Mouse (Mus musculus) embryonic facial prominence, embryonic 14.5 days (tissue): ENCODE data around the gene Lingo3. TPM values are rescaled to one million over a fixed set of nuclear protein-coding genes. Genes with fewer than 3 reads are reported as not detected.

Experiments used
- ATAC-seq: fragments of 200-750 bp; cut with Nextera tagmentation; 2 replicates; pipeline ENCODE4 v1.8.0; 2017; ENCODE audit warnings: low read depth, moderate number of reproducible peaks, moderate TSS enrichment
- DNase-seq: peaks from one replicate; pipeline ENCODE4 v3.0.0-alpha.2; 2015; ENCODE audit warnings: low spot score
- H3K27ac ChIP-seq: fragments of 300-500 bp; sonication (generic); replicated peaks from 2 replicates; pipeline ENCODE4 v1.5.1; 2014; ENCODE audit warnings: low read depth, mild to moderate bottlenecking, low read length, moderate library complexity
- H3K27me3 ChIP-seq: fragments of 300-500 bp; sonication (generic); replicated peaks from 2 replicates; pipeline ENCODE4 v1.6.1; 2014; ENCODE audit warnings: low read length; ENCODE audit not compliant: control insufficient read depth, insufficient read depth
- H3K36me3 ChIP-seq: fragments of 300-500 bp; sonication (generic); 2 replicates; pipeline ENCODE4 v1.6.1; 2014; ENCODE audit warnings: low read length, mixed read lengths; ENCODE audit not compliant: control insufficient read depth, insufficient read depth
- H3K4me1 ChIP-seq: fragments of 300-500 bp; sonication (generic); 2 replicates; pipeline ENCODE4 v1.6.1; 2014; ENCODE audit warnings: antibody characterized with exemption, low read length; ENCODE audit not compliant: control insufficient read depth, insufficient read depth
- H3K4me2 ChIP-seq: fragments of 300-500 bp; sonication (generic); 2 replicates; pipeline ENCODE4 v1.6.1; 2014; ENCODE audit warnings: low read depth, mild to moderate bottlenecking, low read length, moderate library complexity, mixed read lengths
- H3K4me3 ChIP-seq: fragments of 300-500 bp; sonication (generic); 2 replicates; pipeline ENCODE4 v1.5.1; 2014; ENCODE audit warnings: low read depth, mild to moderate bottlenecking, low read length
- H3K9ac ChIP-seq: fragments of 300-500 bp; sonication (generic); 2 replicates; pipeline ENCODE4 v1.6.1; 2014; ENCODE audit warnings: low read depth, mild to moderate bottlenecking, low read length, moderate library complexity, mixed read lengths
- H3K9me3 ChIP-seq: fragments of 300-500 bp; sonication (generic); 2 replicates; pipeline ENCODE4 v1.6.1; 2016; ENCODE audit warnings: low read length; ENCODE audit not compliant: control insufficient read depth
- WGBS: fragments of 180-500 bp; shearing (Covaris S2); extraction: QIAGEN DNeasy Blood & Tissue Kit; methylation state at CpG from one replicate; pipeline ENCODE4 v1.1.7; 2014; 5-methylcytosine and 5-hydroxymethylcytosine counted together
- polyA plus RNA-seq: library from polyadenylated mRNA; unstranded; fragments of >200 nt; fragmentation: Nextera tagmentation; extraction: Ambion mirVana; gene quantifications from 2 replicates; pipeline ENCODE4 v1.2.1, GENCODE M21; 2014

Gene Lingo3
- polyA plus RNA-seq, 1 experiment from 2014 or later, result 1.2 TPM

DNA sequence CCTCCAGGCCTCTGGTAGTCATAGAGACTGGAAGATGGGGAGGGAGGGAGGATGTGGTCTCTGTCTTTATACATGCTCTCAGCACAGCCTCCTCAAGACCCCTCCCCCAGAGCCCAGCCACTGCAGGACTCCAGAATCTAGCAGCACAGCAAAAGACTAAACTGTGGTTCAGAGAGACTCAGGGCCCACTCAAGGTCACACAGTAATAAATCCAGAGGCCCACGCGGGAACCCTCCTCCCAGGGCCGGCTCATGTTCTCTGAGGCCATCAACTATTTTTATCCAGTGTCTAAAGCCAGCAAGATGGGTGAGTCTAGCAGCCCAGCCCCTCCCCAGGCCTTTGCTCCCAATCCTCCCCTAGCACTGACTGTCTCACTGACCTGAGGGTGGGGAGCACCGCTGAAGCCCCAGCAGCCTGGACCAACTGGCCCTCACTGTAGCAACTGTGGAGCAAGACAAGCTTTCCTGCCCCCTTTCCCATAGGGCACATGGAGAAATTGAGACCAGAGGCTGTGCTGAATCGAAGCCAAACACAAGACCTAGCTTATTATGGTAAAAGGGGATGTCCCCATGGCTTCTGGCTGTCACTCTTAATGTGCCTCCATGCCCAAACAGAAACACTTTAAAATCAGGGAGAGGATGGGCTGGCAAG, 31.3 kb downstream of the Lingo3 start:
- H3K27me3 ChIP-seq, result peaks cover 21% of the 10 kb centered on the region

DNA sequence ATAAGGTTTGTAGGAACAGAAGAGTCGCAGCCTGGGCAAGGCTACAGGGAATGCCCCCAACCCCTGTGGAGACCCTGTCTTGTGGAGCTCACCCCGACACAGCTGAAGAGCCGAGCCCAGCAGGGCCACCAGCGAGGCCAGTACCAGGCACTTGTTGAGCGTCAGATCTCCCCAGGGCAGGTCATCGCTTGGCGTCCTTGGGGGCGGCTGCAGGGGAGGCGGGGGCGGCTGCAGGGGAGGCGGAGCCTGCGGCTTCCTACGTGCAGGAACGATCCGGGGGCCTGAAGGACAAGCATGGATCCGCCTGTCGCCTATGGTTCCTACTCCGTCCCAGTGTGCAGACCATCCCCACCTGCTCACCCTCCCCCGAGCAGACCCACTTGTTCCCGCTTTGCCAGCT, 33.8 kb downstream of the Lingo3 start:
- WGBS, result 1% methylated on average over 10 of the region's 20 CpGs

More for the DNA sequence above, 31.3 kb downstream of the Lingo3 start:
- 64% methylated on average over 5 of the region's 5 CpGs for WGBS
- ATAC-seq, result no peak
- Histone ChIP-seq H3K9me3 (no peaks in the 10 kb centered on the region), H3K27ac (no peak overlapping the region), H3K4me2 (no peak overlapping the region), H3K4me1 (peaks cover 8% of the 10 kb centered on the region), H3K4me3 (no peak overlapping the region), H3K36me3 (no peaks in the 10 kb centered on the region), H3K9ac (no peak overlapping the region; the same call in 1 of the 2 replicates)
- no peak for DNase-seq

DNA sequence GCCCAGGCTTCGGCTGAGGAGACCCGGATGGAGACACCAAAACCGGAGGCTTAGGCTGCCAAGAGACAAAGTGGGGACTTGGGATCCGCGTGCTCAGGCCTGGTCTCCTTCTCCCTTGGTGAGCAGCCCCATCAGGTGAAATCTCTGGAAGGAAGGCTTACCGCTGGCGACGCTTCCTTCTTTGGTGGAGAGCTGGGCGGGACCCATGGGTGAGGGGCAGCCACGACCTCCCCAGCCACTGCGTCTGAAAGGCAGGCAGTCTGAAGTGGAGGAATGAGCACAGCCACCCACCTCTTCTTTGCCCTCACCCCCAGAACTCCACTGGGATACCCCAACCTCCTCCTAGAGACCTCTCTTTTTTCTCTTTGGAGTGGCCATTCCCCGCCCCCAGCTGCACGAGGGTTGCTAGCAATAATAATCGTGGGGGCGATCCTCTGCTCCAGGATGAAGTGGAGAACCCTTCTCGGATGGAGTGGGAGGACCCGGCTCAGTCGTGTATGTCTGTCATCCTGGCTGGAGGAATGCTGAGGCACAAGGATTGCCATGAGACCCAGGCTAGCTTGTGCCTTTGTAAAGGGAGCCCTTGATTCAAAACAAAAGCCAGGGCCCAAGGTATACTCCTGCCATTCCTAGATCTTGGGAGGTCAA, 34.7 kb downstream of the Lingo3 start:
- Histone ChIP-seq H3K4me3 (peak overlapping the region; percentile 22; the same call in 1 of the 2 replicates), H3K36me3 (peaks cover 11% of the 10 kb centered on the region), H3K27ac (no peak overlapping the region), H3K27me3 (peaks cover 21% of the 10 kb centered on the region), H3K9ac (peak overlapping the region; percentile 71), H3K4me2 (peak overlapping the region; percentile 97), H3K9me3 (no peaks in the 10 kb centered on the region), H3K4me1 (peaks cover 15% of the 10 kb centered on the region)
- ATAC-seq (no peak), DNase-seq (no peak)
- WGBS, result 9% methylated on average over 17 of the region's 18 CpGs

More for the DNA sequence above, 33.8 kb downstream of the Lingo3 start:
- peak overlapping the region; percentile 19; the same call in 1 of the 2 replicates for H3K4me2 ChIP-seq
- H3K4me1 ChIP-seq, result peaks cover 15% of the 10 kb centered on the region
- no peaks in the 10 kb centered on the region for H3K9me3 ChIP-seq
- no peak overlapping the region for H3K4me3 ChIP-seq
- ATAC-seq (no peak), DNase-seq (no peak)
- no peak overlapping the region for H3K27ac ChIP-seq
- no peak overlapping the region for H3K9ac ChIP-seq
- peaks cover under 1% of the 10 kb centered on the region; the same call in 1 of the 2 replicates for H3K36me3 ChIP-seq
- peaks cover 21% of the 10 kb centered on the region for H3K27me3 ChIP-seq

DNA sequence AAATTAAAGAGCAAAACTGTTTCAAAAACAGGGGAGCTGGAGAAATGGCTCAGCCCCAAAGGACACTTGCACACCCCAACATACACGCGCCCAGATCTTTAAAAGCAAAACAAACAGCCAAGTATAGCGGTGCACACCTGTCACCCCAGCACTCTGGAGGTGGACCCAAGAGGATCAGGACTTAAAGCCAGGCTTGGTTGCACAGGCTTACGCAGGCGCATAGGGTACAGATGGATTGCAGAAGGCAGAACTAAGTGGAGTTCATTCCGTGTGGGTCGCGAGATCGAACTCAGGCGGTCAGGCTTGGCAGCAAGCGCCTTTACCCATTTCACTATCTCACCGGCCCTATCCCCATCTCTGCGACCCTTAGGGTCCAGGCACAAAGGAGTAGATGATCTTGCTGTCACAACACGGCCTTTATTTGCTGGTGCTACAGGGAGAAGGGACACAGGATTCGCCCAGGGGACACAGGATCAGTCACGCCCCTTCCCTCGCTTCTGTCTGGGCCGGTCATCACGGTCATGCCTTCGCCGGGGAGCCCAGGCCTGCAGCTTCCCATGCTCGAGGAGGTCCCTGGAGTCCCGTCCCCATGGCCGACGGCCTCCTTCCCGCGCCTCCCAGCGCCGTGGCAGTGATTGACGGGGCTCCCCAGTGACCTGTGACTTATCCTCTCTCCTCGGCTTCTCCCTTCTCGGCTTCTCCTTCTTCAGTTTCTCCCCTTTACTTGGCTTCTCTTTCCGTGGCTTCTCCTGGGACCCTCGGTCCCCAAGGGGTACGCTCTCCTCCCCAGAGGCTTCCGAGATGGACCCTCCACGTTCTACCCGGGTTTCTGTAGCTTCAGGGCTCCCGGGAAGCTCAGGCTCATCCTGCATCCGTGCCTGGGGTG, 35.5 kb downstream of the Lingo3 start:
- Histone ChIP-seq H3K9me3 (no peaks in the 10 kb centered on the region), H3K27ac (0 out of 2 replicates have a peak overlapping the region, but pooled peaks have one; percentile 83), H3K4me1 (peaks cover 15% of the 10 kb centered on the region), H3K4me2 (peak overlapping the region; percentile 97), H3K4me3 (peak overlapping the region; percentile 22; the same call in 1 of the 2 replicates), H3K27me3 (peaks cover 21% of the 10 kb centered on the region), H3K9ac (peak overlapping the region; percentile 71), H3K36me3 (peaks cover 18% of the 10 kb centered on the region)
- ATAC-seq (no peak), DNase-seq (peak; percentile 36)
- WGBS, result 18% methylated on average over 40 of the region's 40 CpGs

DNA sequence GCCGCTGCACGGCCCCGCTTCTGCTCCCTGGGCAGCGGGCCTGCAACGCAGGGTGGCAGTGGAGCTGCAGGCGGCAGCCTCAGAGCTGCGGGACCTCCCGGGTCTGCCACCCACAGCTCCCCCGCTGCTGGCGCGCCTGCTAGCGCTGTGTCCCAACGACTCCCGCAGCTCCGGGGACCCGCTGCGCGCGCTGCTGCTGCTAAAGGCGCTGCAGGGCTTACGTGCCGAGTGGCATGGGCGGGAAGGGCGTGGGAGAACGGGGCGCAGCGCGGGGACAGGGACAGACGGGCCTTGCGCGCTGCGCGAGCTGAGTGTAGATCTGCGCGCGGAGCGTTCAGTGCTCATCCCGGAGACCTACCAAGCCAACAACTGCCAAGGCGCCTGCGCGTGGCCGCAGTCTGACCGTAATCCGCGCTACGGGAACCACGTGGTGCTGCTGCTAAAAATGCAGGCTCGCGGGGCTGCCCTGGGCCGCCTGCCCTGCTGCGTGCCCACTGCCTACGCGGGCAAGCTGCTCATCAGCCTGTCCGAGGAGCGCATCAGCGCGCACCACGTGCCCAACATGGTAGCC, 36.7 kb downstream of the Lingo3 start:
- Histone ChIP-seq H3K4me2 (peak overlapping the region; percentile 97), H3K4me3 (peak overlapping the region; percentile 45), H3K4me1 (peaks cover 15% of the 10 kb centered on the region), H3K27me3 (peaks cover 21% of the 10 kb centered on the region), H3K27ac (peak overlapping the region; percentile 83), H3K36me3 (peaks cover 30% of the 10 kb centered on the region), H3K9me3 (no peaks in the 10 kb centered on the region), H3K9ac (peak overlapping the region; percentile 71)
- WGBS, result 1% methylated on average over 34 of the region's 58 CpGs
- ATAC-seq, result peak; percentile 80
- DNase-seq, result peak; percentile 91

DNA sequence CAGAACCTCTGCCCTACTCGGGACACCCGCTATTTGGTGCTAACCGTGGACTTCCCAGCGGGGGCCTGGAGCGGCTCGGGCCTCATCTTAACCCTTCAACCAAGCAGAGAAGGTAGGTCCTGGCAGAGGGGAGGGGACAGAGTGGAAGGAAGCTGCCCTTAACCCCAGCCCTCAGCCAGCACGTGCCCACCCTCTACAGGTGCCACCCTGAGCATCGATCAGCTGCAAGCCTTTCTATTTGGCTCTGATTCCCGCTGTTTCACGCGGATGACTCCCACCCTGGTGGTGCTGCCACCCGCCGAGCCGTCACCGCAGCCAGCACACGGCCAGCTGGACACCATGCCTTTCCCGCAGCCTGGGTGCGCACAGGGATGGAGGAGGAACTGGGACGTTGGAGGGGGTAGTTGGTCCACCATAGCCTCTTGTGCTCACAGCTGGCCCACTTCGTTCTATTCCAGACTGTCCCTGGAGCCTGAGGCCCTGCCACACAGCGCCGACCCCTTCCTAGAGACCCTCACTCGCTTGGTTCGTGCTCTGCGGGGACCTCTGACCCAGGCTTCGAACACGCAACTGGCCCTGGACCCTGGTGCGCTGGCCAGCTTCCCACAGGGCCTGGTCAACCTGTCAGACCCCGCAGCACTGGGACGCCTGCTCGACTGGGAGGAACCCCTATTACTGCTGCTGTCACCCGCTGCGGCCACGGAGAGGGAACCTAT, 37.3 kb downstream of the Lingo3 start:
- H3K4me2 ChIP-seq, result peak overlapping the region; percentile 97
- peak overlapping the region; percentile 45 for H3K4me3 ChIP-seq
- peaks cover 21% of the 10 kb centered on the region for H3K27me3 ChIP-seq
- H3K4me1 ChIP-seq, result peaks cover 15% of the 10 kb centered on the region
- DNase-seq, result no peak
- H3K36me3 ChIP-seq, result peaks cover 37% of the 10 kb centered on the region
- H3K9ac ChIP-seq, result peak overlapping the region; percentile 71
- H3K9me3 ChIP-seq, result no peaks in the 10 kb centered on the region
- 48% methylated on average over 31 of the region's 34 CpGs for WGBS
- no peak for ATAC-seq
- H3K27ac ChIP-seq, result peak overlapping the region; percentile 83; the same call in 1 of the 2 replicates

DNA sequence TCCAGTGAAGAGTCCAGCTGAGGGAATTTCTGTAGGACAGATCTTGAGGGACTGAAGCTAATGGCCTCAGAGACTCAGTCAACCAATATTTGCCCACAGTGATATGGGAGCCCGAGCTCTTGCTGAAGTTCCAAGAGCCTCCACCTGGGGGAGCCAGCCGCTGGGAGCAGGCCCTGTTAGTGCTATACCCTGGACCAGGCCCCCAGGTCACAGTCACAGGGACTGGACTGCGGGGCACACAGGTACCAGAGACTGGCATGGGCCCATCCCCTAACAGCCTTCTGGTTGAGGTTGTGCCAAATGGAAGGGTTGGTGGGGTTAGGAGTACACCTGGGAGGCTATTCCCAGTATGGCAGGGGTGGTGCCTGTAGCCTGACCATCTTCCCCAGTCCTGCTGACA, 37.9 kb downstream of the Lingo3 start:
- peaks cover 21% of the 10 kb centered on the region for H3K27me3 ChIP-seq
- no peak for DNase-seq
- no peaks in the 10 kb centered on the region for H3K9me3 ChIP-seq
- H3K9ac ChIP-seq, result no peak overlapping the region
- H3K4me3 ChIP-seq, result no peak overlapping the region
- no peak overlapping the region for H3K27ac ChIP-seq
- no peak overlapping the region for H3K4me2 ChIP-seq
- peaks cover 15% of the 10 kb centered on the region for H3K4me1 ChIP-seq
- H3K36me3 ChIP-seq, result peaks cover 43% of the 10 kb centered on the region
- ATAC-seq, result peak; percentile 42
- 19% methylated on average over 3 of the region's 3 CpGs for WGBS
